Mouse (Mus musculus) hindbrain, embryonic 11.5 days (tissue): ENCODE results near the gene Gm28051. TPM values are rescaled to one million over a fixed set of nuclear protein-coding genes. Genes with fewer than 3 reads are reported as not detected.

Source experiments
- ATAC-seq: fragments of 200-750 bp; cut with Nextera tagmentation; 2 replicates; pipeline ENCODE4 v1.8.0; 2017; ENCODE audit warnings: mild to moderate bottlenecking, moderate TSS enrichment, moderate library complexity; ENCODE audit not compliant: low FRiP score
- DNase-seq: peaks from one replicate; pipeline ENCODE4 v3.0.0-alpha.2; 2015; ENCODE audit warnings: low spot score
- H3K27ac ChIP-seq: fragments of 300-500 bp; sonication (generic); 2 replicates; pipeline ENCODE4 v1.5.1; 2014; ENCODE audit warnings: mild to moderate bottlenecking, low read depth, low read length
- H3K27me3 ChIP-seq: fragments of 300-500 bp; sonication (generic); 2 replicates; pipeline ENCODE4 v1.6.1; 2014; ENCODE audit warnings: mild to moderate bottlenecking, low read length, moderate library complexity, mixed read lengths; ENCODE audit not compliant: control insufficient read depth, insufficient read depth
- H3K36me3 ChIP-seq: fragments of 300-500 bp; sonication (generic); 2 replicates; pipeline ENCODE4 v1.6.1; 2014; ENCODE audit warnings: mild to moderate bottlenecking, low read length, moderate library complexity, mixed read lengths; ENCODE audit not compliant: control insufficient read depth, insufficient read depth
- H3K4me1 ChIP-seq: fragments of 300-500 bp; sonication (generic); replicated peaks from 2 replicates; pipeline ENCODE4 v1.6.1; 2014; ENCODE audit warnings: low read length, mixed read lengths; ENCODE audit not compliant: control insufficient read depth, insufficient read depth
- H3K4me2 ChIP-seq: fragments of 300-500 bp; sonication (generic); replicated peaks from 2 replicates; pipeline ENCODE4 v1.6.1; 2014; ENCODE audit warnings: mild to moderate bottlenecking, low read depth, low read length
- H3K4me3 ChIP-seq: fragments of 300-500 bp; sonication (generic); 2 replicates; pipeline ENCODE4 v1.5.1; 2014; ENCODE audit warnings: low read depth, low read length
- H3K9ac ChIP-seq: fragments of 300-500 bp; sonication (generic); 2 replicates; pipeline ENCODE4 v1.6.1; 2014; ENCODE audit warnings: low read depth, low read length
- H3K9me3 ChIP-seq: fragments of 300-500 bp; sonication (generic); 2 replicates; pipeline ENCODE4 v1.6.1; 2016; ENCODE audit warnings: low read length; ENCODE audit not compliant: control insufficient read depth
- WGBS: fragments of 180-500 bp; shearing (Covaris S2); extraction: QIAGEN DNeasy Blood & Tissue Kit; methylation state at CpG from one replicate; pipeline ENCODE4 v1.1.7; 2014; 5-methylcytosine and 5-hydroxymethylcytosine counted together
- polyA plus RNA-seq: library from polyadenylated mRNA; unstranded; fragments of >200 nt; fragmentation: Nextera tagmentation; extraction: Ambion mirVana; gene quantifications from 2 replicates; pipeline ENCODE4 v1.2.1, GENCODE M21; 2014

Gene Gm28051
- polyA plus RNA-seq, 1 experiment from 2014 or later: not detected

GRCm38 (mm10) chr12:102682085-102682484, 75.5 kb downstream of the Gm28051 start:
- no peak for DNase-seq
- Histone ChIP-seq H3K4me3 (no peak overlapping the region), H3K27me3 (no peaks in the 10 kb centered on the region), H3K9me3 (no peaks in the 10 kb centered on the region), H3K4me1 (peaks cover 4% of the 10 kb centered on the region; the same call in 1 of the 2 replicates), H3K9ac (no peak overlapping the region), H3K36me3 (no peaks in the 10 kb centered on the region), H3K4me2 (no peak overlapping the region), H3K27ac (no peak overlapping the region)
- ATAC-seq: no peak
- WGBS: 93% methylated on average over 5 of the region's 5 CpGs

GRCm38 (mm10) chr12:102681590-102681989, 76.0 kb downstream of the Gm28051 start:
- Histone ChIP-seq H3K27me3 (no peaks in the 10 kb centered on the region), H3K27ac (no peak overlapping the region), H3K9me3 (no peaks in the 10 kb centered on the region), H3K36me3 (no peaks in the 10 kb centered on the region), H3K4me2 (no peak overlapping the region), H3K4me1 (peaks cover 4% of the 10 kb centered on the region; the same call in 1 of the 2 replicates), H3K9ac (no peak overlapping the region), H3K4me3 (no peak overlapping the region)
- DNase-seq (no peak), ATAC-seq (no peak)
- 75% methylated on average over 7 of the region's 7 CpGs for WGBS

GRCm38 (mm10) chr12:102678820-102679219, 78.7 kb downstream of the Gm28051 start:
- H3K9me3 ChIP-seq: no peaks in the 10 kb centered on the region

GRCm38 (mm10) chr12:102677089-102677488, 80.5 kb downstream of the Gm28051 start:
- no peak overlapping the region for H3K4me3 ChIP-seq
- ATAC-seq (no peak), DNase-seq (no peak)
- 81% methylated on average over 3 of the region's 3 CpGs for WGBS
- peaks cover 2% of the 10 kb centered on the region; the same call in 1 of the 2 replicates for H3K4me1 ChIP-seq
- no peak overlapping the region for H3K27ac ChIP-seq
- no peaks in the 10 kb centered on the region; the same call in 1 of the 2 replicates for H3K27me3 ChIP-seq
- no peaks in the 10 kb centered on the region for H3K9me3 ChIP-seq
- H3K9ac ChIP-seq: no peak overlapping the region
- H3K4me2 ChIP-seq: no peak overlapping the region
- H3K36me3 ChIP-seq: no peaks in the 10 kb centered on the region

More at GRCm38 (mm10) chr12:102678820-102679219, 78.7 kb downstream of the Gm28051 start:
- Histone ChIP-seq H3K36me3 (no peaks in the 10 kb centered on the region), H3K4me2 (no peak overlapping the region), H3K27ac (no peak overlapping the region), H3K27me3 (no peaks in the 10 kb centered on the region; the same call in 1 of the 2 replicates), H3K4me1 (peaks cover 3% of the 10 kb centered on the region; the same call in 1 of the 2 replicates), H3K4me3 (no peak overlapping the region), H3K9ac (no peak overlapping the region)
- ATAC-seq (no peak), DNase-seq (peak; percentile 34)
- 25% methylated on average over 6 of the region's 6 CpGs for WGBS

GRCm38 (mm10) chr12:102674556-102674955, 83.0 kb downstream of the Gm28051 start:
- no peak overlapping the region for H3K27ac ChIP-seq
- H3K9ac ChIP-seq: no peak overlapping the region
- peaks cover 2% of the 10 kb centered on the region; the same call in 1 of the 2 replicates for H3K4me1 ChIP-seq
- H3K4me2 ChIP-seq: no peak overlapping the region
- H3K36me3 ChIP-seq: no peaks in the 10 kb centered on the region
- WGBS: 85% methylated on average over 10 of the region's 10 CpGs
- H3K9me3 ChIP-seq: no peaks in the 10 kb centered on the region
- H3K27me3 ChIP-seq: no peaks in the 10 kb centered on the region; the same call in 1 of the 2 replicates
- no peak overlapping the region for H3K4me3 ChIP-seq
- DNase-seq (no peak), ATAC-seq (no peak)

- no peak overlapping the region for H3K4me3 ChIP-seq
- no peak overlapping the region for H3K27ac ChIP-seq
- 93% methylated on average over 13 of the region's 13 CpGs for WGBS
- no peaks in the 10 kb centered on the region for H3K9me3 ChIP-seq
- peaks cover 2% of the 10 kb centered on the region; the same call in 1 of the 2 replicates for H3K4me1 ChIP-seq
- DNase-seq (no peak), ATAC-seq (no peak)
- H3K36me3 ChIP-seq: no peaks in the 10 kb centered on the region
- H3K27me3 ChIP-seq: no peaks in the 10 kb centered on the region; the same call in 1 of the 2 replicates
- no peak overlapping the region for H3K4me2 ChIP-seq
- no peak overlapping the region for H3K9ac ChIP-seq
These were observed 83.4 kb downstream of the Gm28051 start for GRCm38 (mm10) chr12:102674123-102674522.

GRCm38 (mm10) chr12:102672857-102673839, 84.4 kb downstream of the Gm28051 start:
- no peak for ATAC-seq
- no peaks in the 10 kb centered on the region for H3K4me1 ChIP-seq
- H3K4me3 ChIP-seq: no peak overlapping the region
- WGBS: 90% methylated on average over 20 of the region's 20 CpGs
- H3K9ac ChIP-seq: no peak overlapping the region
- H3K36me3 ChIP-seq: no peaks in the 10 kb centered on the region
- no peak for DNase-seq
- H3K9me3 ChIP-seq: no peaks in the 10 kb centered on the region
- H3K27ac ChIP-seq: no peak overlapping the region
- no peak overlapping the region for H3K4me2 ChIP-seq
- no peaks in the 10 kb centered on the region; the same call in 1 of the 2 replicates for H3K27me3 ChIP-seq

- no peak overlapping the region for H3K27ac ChIP-seq
- WGBS: 86% methylated on average over 8 of the region's 8 CpGs
These were observed 85.4 kb downstream of the Gm28051 start for GRCm38 (mm10) chr12:102672176-102672575.

More at GRCm38 (mm10) chr12:102672176-102672575, 85.4 kb downstream of the Gm28051 start:
- Histone ChIP-seq H3K36me3 (no peaks in the 10 kb centered on the region), H3K4me2 (no peak overlapping the region), H3K27me3 (no peaks in the 10 kb centered on the region; the same call in 1 of the 2 replicates), H3K9ac (no peak overlapping the region), H3K4me3 (no peak overlapping the region), H3K9me3 (no peaks in the 10 kb centered on the region), H3K4me1 (no peaks in the 10 kb centered on the region)
- no peak for ATAC-seq
- no peak for DNase-seq
